ENCODE assay signal across 13 mouse cellular contexts in the genomic region with DNA sequence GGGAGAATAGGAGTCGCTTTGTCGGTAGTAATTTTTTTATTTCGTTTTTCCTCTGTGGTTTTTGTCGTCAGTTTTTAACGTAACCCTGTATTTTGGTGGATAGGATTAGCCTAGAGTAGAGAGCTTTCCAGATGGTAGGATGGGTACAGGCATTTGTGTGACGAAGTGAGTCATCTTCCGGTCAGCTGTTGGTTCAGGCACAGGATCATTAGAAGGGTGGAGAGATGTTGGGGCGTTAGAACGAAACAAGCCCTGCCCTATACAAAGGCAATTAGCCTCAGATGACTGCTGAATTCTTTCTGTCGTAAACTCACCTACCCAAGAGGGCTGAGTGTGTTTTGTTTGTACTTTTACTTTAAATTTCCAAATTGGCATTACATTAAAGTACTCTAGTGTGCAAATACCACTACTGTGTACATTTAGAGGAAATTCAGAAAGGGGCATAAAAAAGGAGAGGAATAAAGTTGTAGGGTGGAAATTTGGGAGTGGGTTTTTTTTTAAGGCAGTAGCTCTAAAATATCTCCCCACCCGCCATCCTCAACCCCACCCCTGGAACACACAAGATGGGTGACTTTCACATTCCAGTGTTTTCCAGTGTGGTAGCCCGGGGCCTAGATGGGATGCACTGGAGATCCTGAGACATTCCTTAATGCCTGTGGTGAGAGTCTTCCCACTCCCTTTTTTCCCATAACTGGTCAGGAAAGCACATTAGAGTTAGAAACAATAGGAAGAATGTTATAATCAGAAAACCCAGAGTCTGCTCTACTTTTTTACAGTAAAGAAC.
"Had no signal": no experiment of that assay in that cellular context is flagged by ENCODE, and none has a peak within 500 bp of the region (broad histone marks: within the 10 kb centered on the region; RNA-seq: fewer than 3 reads in every experiment).

No protein-coding gene starts in this region.

- H3K9me3 ChIP-seq: limb, embryonic 12.5 days; liver, embryonic 13.5 days; lung, embryonic 15.5 days; midbrain, embryonic 13.5 days; neural tube, embryonic 15.5 days had no signal

- H3K4me2 ChIP-seq: limb, embryonic 12.5 days; liver, embryonic 13.5 days; lung, embryonic 15.5 days; midbrain, embryonic 13.5 days; neural tube, embryonic 15.5 days had no signal

- H3K27me3 ChIP-seq: limb, embryonic 12.5 days; liver, embryonic 13.5 days; lung, embryonic 15.5 days; midbrain, embryonic 13.5 days; neural tube, embryonic 15.5 days had no signal

- H3K27ac ChIP-seq: layer of hippocampus, adult 2 months; limb, embryonic 12.5 days; liver, embryonic 13.5 days; lung, embryonic 15.5 days; midbrain, embryonic 13.5 days; neural tube, embryonic 15.5 days had no signal

- DNase-seq: kidney, postnatal 36 days; liver; liver, embryonic 13.5 days; liver, postnatal 0 days; lung, postnatal 14 days; right cerebral cortex, adult 18-20 months; right cerebral cortex, postnatal 25 days; thymus, postnatal 36 days had no signal

- H3K9ac ChIP-seq: limb, embryonic 12.5 days; liver, embryonic 13.5 days; liver, postnatal 0 days; lung, embryonic 15.5 days; midbrain, embryonic 13.5 days; neural tube, embryonic 15.5 days had no signal

- H3K4me3 ChIP-seq: layer of hippocampus, adult 2 months; limb, embryonic 12.5 days; liver, embryonic 13.5 days; lung, embryonic 15.5 days; midbrain, embryonic 13.5 days; neural tube, embryonic 15.5 days had no signal

- H3K4me1 ChIP-seq: limb, embryonic 12.5 days; liver, embryonic 13.5 days; lung, embryonic 15.5 days; midbrain, embryonic 13.5 days; neural tube, embryonic 15.5 days had no signal

- H3K36me3 ChIP-seq: limb, embryonic 12.5 days; liver, embryonic 13.5 days; lung, embryonic 15.5 days; midbrain, embryonic 13.5 days; neural tube, embryonic 15.5 days had no signal

- ATAC-seq: liver, postnatal 0 days; midbrain, embryonic 13.5 days had no signal
